Mouse (Mus musculus): Measurements from ENCODE around the gene Lamb3.

Gene Lamb3

GRCm38 (mm10) chr1:193342198-193342946, 134.9 kb downstream of the Lamb3 start:
- no peak for DNase-seq (ENCODE audit: low spot score in 2 of 2)

- no peak for DNase-seq (ENCODE audit: low spot score in 2 of 2)
Observed at GRCm38 (mm10) chr1:193343853-193344252, 136.4 kb downstream of the Lamb3 start.

GRCm38 (mm10) chr1:193344976-193345375, 137.5 kb downstream of the Lamb3 start:
- DNase-seq (ENCODE audit: low spot score in 2 of 2), result no peak

- no peak for DNase-seq (ENCODE audit: low spot score in 2 of 2)
Observed at GRCm38 (mm10) chr1:193346908-193347307, 139.4 kb downstream of the Lamb3 start.

GRCm38 (mm10) chr1:193348261-193348962, 140.9 kb downstream of the Lamb3 start:
- DNase-seq (ENCODE audit: low spot score in 2 of 2), result no peak

- no peak for DNase-seq (ENCODE audit: low spot score in 2 of 2)
Observed at GRCm38 (mm10) chr1:193349702-193350545, 142.4 kb downstream of the Lamb3 start.

GRCm38 (mm10) chr1:193350546-193350801, 143.0 kb downstream of the Lamb3 start:
- DNase-seq (ENCODE audit: low spot score in 2 of 2), result no peak

- DNase-seq (ENCODE audit: low spot score in 2 of 2), result no peak
Observed at GRCm38 (mm10) chr1:193351583-193351982, 144.1 kb downstream of the Lamb3 start.

GRCm38 (mm10) chr1:193359199-193359598, 151.7 kb downstream of the Lamb3 start:
- DNase-seq (ENCODE audit: low spot score in 2 of 2), result no peak

- no peak for DNase-seq (ENCODE audit: low spot score in 2 of 2)
Observed at GRCm38 (mm10) chr1:193361181-193361580, 153.7 kb downstream of the Lamb3 start.

- DNase-seq (ENCODE audit: low spot score in 2 of 2), result no peak
Observed at GRCm38 (mm10) chr1:193362078-193362477, 154.6 kb downstream of the Lamb3 start.

- peak; percentile 56 to 62 for DNase-seq (ENCODE audit: low spot score in 2 of 2)
Observed at GRCm38 (mm10) chr1:193363801-193364231, 156.3 kb downstream of the Lamb3 start.

GRCm38 (mm10) chr1:193368055-193368454, 160.6 kb downstream of the Lamb3 start:
- DNase-seq (ENCODE audit: low spot score in 2 of 2), result no peak

GRCm38 (mm10) chr1:193369091-193369490, 161.6 kb downstream of the Lamb3 start:
- no peak for DNase-seq (ENCODE audit: low spot score in 2 of 2)

- DNase-seq (ENCODE audit: low spot score in 2 of 2), result peak; percentile 8 to 11
Observed at GRCm38 (mm10) chr1:193370096-193370495, 162.6 kb downstream of the Lamb3 start, which contains the start of gene Camk1g. Camk1g (minus strand) TSS chr1:193370298.

GRCm38 (mm10) chr1:193373906-193374413, 166.5 kb downstream of the Lamb3 start:
- DNase-seq (ENCODE audit: low spot score in 2 of 2), result no peak

GRCm38 (mm10) chr1:193376478-193377134, 169.1 kb downstream of the Lamb3 start:
- peak; percentile 13 to 27 for DNase-seq (ENCODE audit: low spot score in 2 of 2)

- DNase-seq (ENCODE audit: low spot score in 2 of 2), result no peak
Observed at GRCm38 (mm10) chr1:193379634-193380033, 172.1 kb downstream of the Lamb3 start.

GRCm38 (mm10) chr1:193380877-193381276, 173.4 kb downstream of the Lamb3 start:
- no peak for DNase-seq (ENCODE audit: low spot score in 2 of 2)

- no peak for DNase-seq (ENCODE audit: low spot score in 2 of 2)
Observed at GRCm38 (mm10) chr1:193381597-193382404, 174.3 kb downstream of the Lamb3 start.

- DNase-seq (ENCODE audit: low spot score in 2 of 2), result peak; percentile 8 to 11
Observed at GRCm38 (mm10) chr1:193382435-193382834, 174.9 kb downstream of the Lamb3 start.

All from spleen, postnatal 36 days (tissue).